Mouse (Mus musculus) CH12.LX (cell line): Measurements from ENCODE around the gene Haus3. TPM values are rescaled to one million over a fixed set of nuclear protein-coding genes. Genes with fewer than 3 reads are reported as not detected.

Experiments
- DNase-seq: peaks from one replicate; pipeline ENCODE4 v3.0.0-alpha.2; 2013; ENCODE audit errors: extremely low read depth
- H3K27ac ChIP-seq: 2 replicates; pipeline ENCODE4 v1.5.1; 2012; ENCODE audit warnings: low read depth, mild to moderate bottlenecking, control low read depth, moderate library complexity; ENCODE audit not compliant: insufficient read depth
- H3K27me3 ChIP-seq: replicated peaks from 2 replicates; pipeline ENCODE3; 2012; ENCODE audit warnings: inconsistent platforms
- H3K36me3 ChIP-seq, 2 experiments: replicated peaks in 1 of 2; 2 replicates each; pipeline versions ENCODE3 to v1.6.1; 2012; ENCODE audit warnings: inconsistent platforms in 1 of 2, low read length in 1 of 2, mild to moderate bottlenecking in 1 of 2, mixed read lengths in 1 of 2, moderate library complexity in 1 of 2; ENCODE audit not compliant: control insufficient read depth in 1 of 2, insufficient read depth in 1 of 2
- H3K4me1 ChIP-seq, 2 experiments: 2 replicates each; pipeline ENCODE4 v1.6.1; 2012; ENCODE audit warnings: inconsistent platforms in 1 of 2, moderate library complexity in 1 of 2; ENCODE audit not compliant: insufficient read depth in 2 of 2, control insufficient read depth in 1 of 2
- H3K4me2 ChIP-seq: 2 replicates; pipeline ENCODE4 v1.6.1; 2012; ENCODE audit warnings: low read depth, mild to moderate bottlenecking, control low read depth; ENCODE audit not compliant: poor library complexity, insufficient read depth, severe bottlenecking
- H3K4me3 ChIP-seq, 3 experiments: fragments of 150-350 bp in 1 of 3; sonication (generic) in 1 of 3; replicated peaks in 1 of 3; 2 replicates each; pipeline versions ENCODE3 to v1.5.1; 2011 to 2012; ENCODE audit warnings: low read depth in 2 of 3, low read length in 2 of 3, mild to moderate bottlenecking in 2 of 3, moderate library complexity in 2 of 3, control low read depth in 1 of 3, improper control_type of control experiment in 1 of 3, inconsistent platforms in 1 of 3, mixed read lengths in 1 of 3; ENCODE audit not compliant: poor library complexity in 1 of 3
- H3K79me2 ChIP-seq: replicated peaks from 2 replicates; pipeline ENCODE4 v1.6.1; 2012; ENCODE audit warnings: mild to moderate bottlenecking, moderate library complexity; ENCODE audit not compliant: control insufficient read depth, poor library complexity, insufficient read depth, severe bottlenecking; ENCODE audit errors: extremely low read depth
- H3K9ac ChIP-seq: 2 replicates; pipeline ENCODE4 v1.6.1; 2012; ENCODE audit warnings: low read depth, mild to moderate bottlenecking, control low read depth, moderate library complexity; ENCODE audit not compliant: insufficient read depth
- H3K9me3 ChIP-seq: replicated peaks from 2 replicates; pipeline ENCODE3; 2012; ENCODE audit warnings: low read length, inconsistent platforms, mixed read lengths
- BHLHE40 ChIP-seq: IDR thresholded peaks from 2 replicates; pipeline ENCODE4 v1.6.1; 2011; ENCODE audit warnings: mild to moderate bottlenecking, low read depth, low read length, improper control_type of control experiment
- CHD1 ChIP-seq: IDR thresholded peaks from 2 replicates; pipeline ENCODE4 v1.6.1; 2012; ENCODE audit warnings: low read depth, low read length, improper control_type of control experiment, inconsistent platforms
- CHD2 ChIP-seq: IDR thresholded peaks from 2 replicates; pipeline ENCODE4 v1.6.1; 2011; ENCODE audit warnings: low read length, improper control_type of control experiment
- CTCF ChIP-seq, 2 experiments: IDR thresholded peaks in 1 of 2; conservative IDR thresholded peaks in 1 of 2; 2 replicates each; pipeline ENCODE4 v1.5.1; 2011 to 2012; ENCODE audit warnings: low read depth in 2 of 2, low read length in 2 of 2, improper control_type of control experiment in 1 of 2, inconsistent platforms in 1 of 2, mild to moderate bottlenecking in 1 of 2, moderate library complexity in 1 of 2
- ELF1 ChIP-seq: IDR thresholded peaks from 2 replicates; pipeline ENCODE4 v1.6.1; 2014; ENCODE audit warnings: low read depth, mild to moderate bottlenecking, inconsistent platforms, low read length, improper control_type of control experiment
- EP300 ChIP-seq: IDR thresholded peaks from 2 replicates; pipeline ENCODE4 v1.6.1; 2011; ENCODE audit warnings: low read length, improper control_type of control experiment
- ETS1 ChIP-seq: conservative IDR thresholded peaks from 2 replicates; pipeline ENCODE4 v1.6.1; 2012; ENCODE audit warnings: low read depth, mild to moderate bottlenecking, inconsistent platforms, low read length, improper control_type of control experiment, moderate library complexity
- GABPA ChIP-seq: IDR thresholded peaks from 2 replicates; pipeline ENCODE4 v1.6.1; 2012; ENCODE audit warnings: low read depth, low read length, improper control_type of control experiment, inconsistent platforms; ENCODE audit not compliant: insufficient replicate concordance
- HCFC1 ChIP-seq: IDR thresholded peaks from 2 replicates; pipeline ENCODE4 v1.6.1; 2012; ENCODE audit warnings: low read depth, mild to moderate bottlenecking, inconsistent platforms, low read length, improper control_type of control experiment
- IRF4 ChIP-seq: IDR thresholded peaks from 2 replicates; pipeline ENCODE4 v1.6.1; 2014; ENCODE audit warnings: low read depth, mild to moderate bottlenecking, inconsistent platforms, low read length, improper control_type of control experiment
- JUN ChIP-seq: IDR thresholded peaks from 2 replicates; pipeline ENCODE4 v1.6.1; 2011; ENCODE audit warnings: low read depth, mild to moderate bottlenecking, low read length, improper control_type of control experiment, moderate library complexity; ENCODE audit not compliant: insufficient read depth
- JUND ChIP-seq: conservative IDR thresholded peaks from 2 replicates; pipeline ENCODE4 v1.6.1; 2011; ENCODE audit warnings: low read depth, low read length, improper control_type of control experiment
- KAT2A ChIP-seq: IDR thresholded peaks from 2 replicates; pipeline ENCODE4 v1.6.1; 2012; ENCODE audit warnings: low read length, improper control_type of control experiment, inconsistent platforms; ENCODE audit not compliant: insufficient replicate concordance
- MAFK ChIP-seq: IDR thresholded peaks from 2 replicates; pipeline ENCODE4 v1.6.1; 2011; ENCODE audit warnings: low read length, improper control_type of control experiment; ENCODE audit not compliant: insufficient replicate concordance
- MAX ChIP-seq: IDR thresholded peaks from 2 replicates; pipeline ENCODE4 v1.6.1; 2011; ENCODE audit warnings: low read length, improper control_type of control experiment
- MXI1 ChIP-seq: IDR thresholded peaks from 2 replicates; pipeline ENCODE4 v1.6.1; 2011; ENCODE audit warnings: mild to moderate bottlenecking, low read depth, low read length, improper control_type of control experiment
- NELFE ChIP-seq: IDR thresholded peaks from 2 replicates; pipeline ENCODE4 v1.6.1; 2011; ENCODE audit warnings: low read depth, low read length, improper control_type of control experiment
- NRF1 ChIP-seq: IDR thresholded peaks from 2 replicates; pipeline ENCODE4 v1.6.1; 2014; ENCODE audit warnings: low read depth, mild to moderate bottlenecking, inconsistent platforms, low read length, improper control_type of control experiment, moderate library complexity
- POLR2A ChIP-seq: IDR thresholded peaks from 2 replicates; pipeline ENCODE4 v1.6.1; 2011; ENCODE audit warnings: low read depth, mild to moderate bottlenecking, improper control_type of control experiment, low read length
- POLR2AphosphoS2 ChIP-seq: IDR thresholded peaks from 2 replicates; pipeline ENCODE4 v1.6.1; 2011; ENCODE audit warnings: low read depth, low read length, improper control_type of control experiment
- RAD21 ChIP-seq: IDR thresholded peaks from 2 replicates; pipeline ENCODE4 v1.6.1; 2011; ENCODE audit warnings: low read depth, mild to moderate bottlenecking, low read length, improper control_type of control experiment, moderate library complexity
- SIN3A ChIP-seq: IDR thresholded peaks from 2 replicates; pipeline ENCODE4 v1.6.1; 2012; ENCODE audit warnings: low read length, improper control_type of control experiment, inconsistent platforms
- TBP ChIP-seq: conservative IDR thresholded peaks from 2 replicates; pipeline ENCODE4 v1.6.1; 2011; ENCODE audit warnings: low read depth, low read length, improper control_type of control experiment
- TCF12 ChIP-seq: IDR thresholded peaks from 2 replicates; pipeline ENCODE4 v1.6.1; 2014; ENCODE audit warnings: low read depth, mild to moderate bottlenecking, inconsistent platforms, low read length, improper control_type of control experiment
- UBTF ChIP-seq: IDR thresholded peaks from 2 replicates; pipeline ENCODE4 v1.6.1; 2012; ENCODE audit warnings: low read depth, mild to moderate bottlenecking, inconsistent platforms, low read length, improper control_type of control experiment, moderate library complexity
- USF2 ChIP-seq: conservative IDR thresholded peaks from 2 replicates; pipeline ENCODE4 v1.6.1; 2011; ENCODE audit warnings: low read depth, low read length, improper control_type of control experiment
- ZKSCAN1 ChIP-seq: IDR thresholded peaks from 2 replicates; pipeline ENCODE4 v1.6.1; 2012; ENCODE audit warnings: low read depth, inconsistent platforms, low read length, improper control_type of control experiment, borderline replicate concordance
- dilution Hi-C: fragments of 300-500 bp; cut with MboI; formaldehyde crosslinking; loops from 2 replicates; pipeline ENCODE4 v1.14.3; 2020; ENCODE audit warnings: low sequenced_read_pairs; ENCODE audit not compliant: extremely low pct_unique_long_range_greater_than_20kb, extremely low pct_ligation_motif_present
- in situ Hi-C: fragments of 300-500 bp; cut with MboI; formaldehyde crosslinking; loops from 3 replicates; pipeline ENCODE4 v1.14.3; 2019; ENCODE audit warnings: low sequenced_read_pairs, low pct_ligation_motif_present, low pct_unique_long_range_greater_than_20kb, mixed read lengths
- polyA plus RNA-seq: library from polyadenylated mRNA; unstranded; fragments of >175 nt; gene quantifications from 2 replicates; pipeline ENCODE4 v1.2.1, GENCODE M21; 2012; ENCODE audit warnings: low read depth; ENCODE audit not compliant: insufficient read length
- total RNA-seq, 2 experiments: library from RNA; depleted of rRNA; stranded (reverse); fragments of 300-350 nt in 1 of 2; fragments of >200 nt in 1 of 2; gene quantifications; 2 replicates each; pipeline ENCODE4 v1.2.3; 2012 to 2014

Haus3 gene
- total and polyA plus RNA-seq, 3 experiments = 16.0 to 66.0 (median 51.5) TPM

- no peaks in the 10 kb centered on the region for H3K36me3 ChIP-seq
- dilution Hi-C loops = no loop called here
- no peak for DNase-seq
- H3K27ac ChIP-seq = no peak overlapping the region
- H3K79me2 ChIP-seq = no peaks in the 10 kb centered on the region
- H3K9me3 ChIP-seq = no peaks in the 10 kb centered on the region
- H3K9ac ChIP-seq = no peak overlapping the region
- no peaks in the 10 kb centered on the region for H3K27me3 ChIP-seq
- H3K4me3 ChIP-seq = no peak overlapping the region
- H3K4me1 ChIP-seq = peaks cover 20 to 58% of the 10 kb centered on the region in 2 experiments
- no peak for TF ChIP-seq ETS1
- no peak for TF ChIP-seq RAD21
- TF ChIP-seq CHD1 = no peak
- no peak for TF ChIP-seq EP300
- no peak for TF ChIP-seq ELF1
- no peak for TF ChIP-seq ZKSCAN1
- TF ChIP-seq CHD2 = no peak
- no peak for TF ChIP-seq SIN3A
- TF ChIP-seq NELFE = no peak
- TF ChIP-seq UBTF = no peak
- no peak for TF ChIP-seq NRF1
- TF ChIP-seq JUND = no peak
- no peak for TF ChIP-seq POLR2AphosphoS2
- TF ChIP-seq MAFK = no peak
- TF ChIP-seq IRF4 = no peak
- TF ChIP-seq TCF12 = no peak
- TF ChIP-seq KAT2A = no peak
- no peak overlapping the region for H3K4me2 ChIP-seq
- in situ Hi-C loops = no loop called here
Measured at GRCm38 (mm10) chr5:34198615-34199014, 29.3 kb upstream of the Haus3 start.

- no peak for TF ChIP-seq POLR2AphosphoS2
- TF ChIP-seq TBP = no peak
- TF ChIP-seq NELFE = no peak
- no peak for TF ChIP-seq MAX
- TF ChIP-seq USF2 = no peak
- TF ChIP-seq BHLHE40 = no peak
- no peak for TF ChIP-seq MXI1
- no peak for TF ChIP-seq POLR2A
- TF ChIP-seq CTCF (conservative IDR thresholded peaks at IDR 0.05 in 1 of 2, IDR thresholded peaks at IDR 0.05 in 1 of 2; ENCODE audit: low read depth in 2 of 2, low read length in 2 of 2) = no peak
- no peak for TF ChIP-seq GABPA
- TF ChIP-seq JUN = no peak
- TF ChIP-seq HCFC1 = no peak
- no peak for TF ChIP-seq CHD1
- TF ChIP-seq, all 38 proteins: peak for 0
- no peak for DNase-seq
- Histone ChIP-seq H3K4me3 (no peak overlapping the region), H3K9me3 (no peaks in the 10 kb centered on the region), H3K4me2 (no peak overlapping the region), H3K36me3 (no peaks in the 10 kb centered on the region), H3K79me2 (no peaks in the 10 kb centered on the region), H3K9ac (no peak overlapping the region), H3K4me1 (peaks cover 20 to 53% of the 10 kb centered on the region in 2 experiments), H3K27ac (no peak overlapping the region), H3K27me3 (no peaks in the 10 kb centered on the region)
- dilution Hi-C loops = no loop called here
- in situ Hi-C loops = no loop called here
Measured at GRCm38 (mm10) chr5:34197243-34197642, 27.9 kb upstream of the Haus3 start.
